Mouse (Mus musculus): ENCODE data around the gene Sh3bgrl3. TPM values are rescaled to one million over a fixed set of nuclear protein-coding genes. Genes with fewer than 3 reads are reported as not detected.

The Sh3bgrl3 gene
- polyA plus RNA-seq, 1 experiment from 2014 or later, result 420 TPM

DNA sequence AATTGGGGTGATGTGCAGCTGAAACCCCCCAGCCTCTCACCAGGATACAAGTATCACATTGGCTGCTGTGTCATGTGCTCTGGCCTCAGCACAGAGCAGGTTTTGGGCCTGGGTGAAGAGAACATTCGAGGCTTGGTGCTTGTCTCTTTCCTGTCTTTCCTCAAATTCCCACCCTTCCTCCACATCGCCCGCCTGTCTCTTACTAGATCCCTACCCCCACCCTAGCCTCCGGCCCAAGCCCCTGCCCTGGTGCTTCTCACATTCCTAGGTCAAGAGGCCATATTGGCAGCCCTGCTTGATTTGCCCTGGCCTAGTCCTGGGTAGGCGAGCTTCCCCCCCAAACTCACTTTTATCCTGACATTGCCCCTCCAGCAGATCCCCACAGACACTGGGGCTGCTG lies 9.5 kb downstream of the Sh3bgrl3 start:
- H3K36me3 ChIP-seq, result no peaks in the 10 kb centered on the region
- WGBS, result 53% methylated on average over 5 of the region's 5 CpGs
- peak overlapping the region; percentile 32; the same call in 1 of the 2 replicates for H3K9ac ChIP-seq
- ATAC-seq (ENCODE audit: insufficient number of reproducible peaks, insufficient read depth, low FRiP score, low TSS enrichment, low read depth), result no peak
- no peak overlapping the region for H3K4me2 ChIP-seq
- no peak overlapping the region for H3K4me3 ChIP-seq
- H3K27ac ChIP-seq, result no peak overlapping the region
- H3K9me3 ChIP-seq, result no peaks in the 10 kb centered on the region
- peaks cover 17% of the 10 kb centered on the region for H3K4me1 ChIP-seq
- no peaks in the 10 kb centered on the region for H3K27me3 ChIP-seq

DNA sequence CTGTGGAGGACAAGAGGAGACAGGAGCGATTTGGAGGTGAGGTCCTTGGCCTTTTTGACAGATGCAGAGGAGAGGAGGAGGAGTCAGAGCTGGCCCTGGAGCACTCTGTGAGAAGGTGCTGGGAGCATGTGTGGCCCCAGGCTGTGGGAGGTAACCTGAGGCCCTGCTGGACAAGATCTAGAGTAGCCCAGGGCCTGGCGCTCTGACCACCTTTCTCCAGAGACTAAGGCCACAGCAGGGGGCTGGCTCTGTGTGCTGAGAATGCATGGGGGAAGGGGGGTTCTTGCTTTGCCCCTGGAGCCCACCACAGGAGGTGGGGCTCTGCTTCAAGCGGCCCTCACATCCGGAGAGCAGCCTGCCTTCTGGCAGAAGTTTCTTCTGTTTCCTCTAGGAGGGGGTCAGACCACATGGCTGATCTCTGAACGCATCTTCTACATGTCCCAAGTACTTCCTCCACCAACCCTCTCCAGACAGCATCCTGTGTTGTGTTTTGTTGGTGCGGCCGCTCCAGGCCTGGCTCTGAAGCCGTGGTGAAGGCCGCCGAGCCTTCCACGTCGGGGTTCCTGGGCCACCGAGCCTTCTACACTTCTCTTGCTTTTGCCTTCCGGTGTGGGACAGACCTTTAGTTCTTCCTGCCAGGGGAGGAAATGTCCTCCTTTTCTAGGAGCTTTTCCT lies 10.3 kb downstream of the Sh3bgrl3 start:
- Histone ChIP-seq H3K4me2 (no peak overlapping the region), H3K27me3 (no peaks in the 10 kb centered on the region), H3K27ac (no peak overlapping the region), H3K4me1 (peaks cover 18% of the 10 kb centered on the region; the same call in 1 of the 2 replicates), H3K9ac (peak overlapping the region; percentile 32; the same call in 1 of the 2 replicates), H3K36me3 (no peaks in the 10 kb centered on the region), H3K4me3 (no peak overlapping the region), H3K9me3 (no peaks in the 10 kb centered on the region)
- ATAC-seq (ENCODE audit: insufficient number of reproducible peaks, insufficient read depth, low FRiP score, low TSS enrichment, low read depth), result no peak
- WGBS, result 56% methylated on average over 14 of the region's 14 CpGs

DNA sequence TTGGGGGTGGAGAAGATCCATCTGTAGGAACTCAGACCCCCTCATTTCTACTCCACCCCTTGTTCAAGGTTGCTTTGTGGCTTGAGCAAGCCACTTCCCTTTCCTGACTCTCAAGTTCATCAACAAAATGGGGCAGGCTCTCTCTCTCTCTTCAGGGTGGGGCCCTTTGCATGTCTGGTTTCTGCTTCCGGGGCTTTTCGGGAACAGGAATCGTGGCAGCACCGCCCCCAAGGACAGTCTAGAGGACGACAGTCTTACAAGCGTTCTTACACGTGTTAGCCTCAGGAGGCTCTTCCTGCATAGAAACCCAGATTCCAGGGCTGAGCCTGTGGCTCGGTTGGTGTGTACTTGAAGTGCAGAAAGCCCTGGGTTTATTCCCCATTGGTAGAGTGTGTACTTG lies 11.6 kb downstream of the Sh3bgrl3 start:
- no peak for ATAC-seq (ENCODE audit: insufficient number of reproducible peaks, insufficient read depth, low FRiP score, low TSS enrichment, low read depth)
- no peaks in the 10 kb centered on the region for H3K36me3 ChIP-seq
- peaks cover 21% of the 10 kb centered on the region; the same call in 1 of the 2 replicates for H3K4me1 ChIP-seq
- no peak overlapping the region for H3K9ac ChIP-seq
- H3K27me3 ChIP-seq, result no peaks in the 10 kb centered on the region
- H3K4me2 ChIP-seq, result no peak overlapping the region
- H3K9me3 ChIP-seq, result no peaks in the 10 kb centered on the region
- no peak overlapping the region for H3K27ac ChIP-seq
- no peak overlapping the region for H3K4me3 ChIP-seq
- 65% methylated on average over 8 of the region's 8 CpGs for WGBS

DNA sequence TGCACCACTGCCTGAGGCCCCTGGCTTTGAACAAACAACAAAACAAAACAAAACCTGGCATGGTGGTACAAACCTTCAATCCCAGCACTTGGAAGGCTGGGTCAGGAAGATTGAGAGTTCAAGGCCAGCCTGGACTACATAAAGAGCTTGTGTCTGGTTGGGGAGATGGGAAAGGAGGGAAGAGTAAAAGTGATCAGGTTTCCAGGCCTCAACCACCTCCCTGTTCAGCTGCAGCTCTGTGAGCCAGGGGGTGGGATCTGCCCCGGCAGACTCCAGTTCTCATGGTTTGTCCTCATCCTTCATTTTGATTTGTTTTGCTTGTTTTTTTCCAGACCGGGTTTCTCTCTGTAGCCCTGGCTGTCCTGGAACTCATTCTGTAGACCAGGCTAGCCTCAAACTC lies 12.1 kb downstream of the Sh3bgrl3 start:
- no peaks in the 10 kb centered on the region for H3K9me3 ChIP-seq
- H3K4me3 ChIP-seq, result no peak overlapping the region
- no peak overlapping the region for H3K4me2 ChIP-seq
- no peak for ATAC-seq (ENCODE audit: insufficient number of reproducible peaks, insufficient read depth, low FRiP score, low TSS enrichment, low read depth)
- peaks cover 21% of the 10 kb centered on the region; the same call in 1 of the 2 replicates for H3K4me1 ChIP-seq
- H3K27ac ChIP-seq, result no peak overlapping the region
- no peaks in the 10 kb centered on the region for H3K36me3 ChIP-seq
- H3K27me3 ChIP-seq, result no peaks in the 10 kb centered on the region
- 84% methylated on average over 2 of the region's 2 CpGs for WGBS
- H3K9ac ChIP-seq, result no peak overlapping the region

DNA sequence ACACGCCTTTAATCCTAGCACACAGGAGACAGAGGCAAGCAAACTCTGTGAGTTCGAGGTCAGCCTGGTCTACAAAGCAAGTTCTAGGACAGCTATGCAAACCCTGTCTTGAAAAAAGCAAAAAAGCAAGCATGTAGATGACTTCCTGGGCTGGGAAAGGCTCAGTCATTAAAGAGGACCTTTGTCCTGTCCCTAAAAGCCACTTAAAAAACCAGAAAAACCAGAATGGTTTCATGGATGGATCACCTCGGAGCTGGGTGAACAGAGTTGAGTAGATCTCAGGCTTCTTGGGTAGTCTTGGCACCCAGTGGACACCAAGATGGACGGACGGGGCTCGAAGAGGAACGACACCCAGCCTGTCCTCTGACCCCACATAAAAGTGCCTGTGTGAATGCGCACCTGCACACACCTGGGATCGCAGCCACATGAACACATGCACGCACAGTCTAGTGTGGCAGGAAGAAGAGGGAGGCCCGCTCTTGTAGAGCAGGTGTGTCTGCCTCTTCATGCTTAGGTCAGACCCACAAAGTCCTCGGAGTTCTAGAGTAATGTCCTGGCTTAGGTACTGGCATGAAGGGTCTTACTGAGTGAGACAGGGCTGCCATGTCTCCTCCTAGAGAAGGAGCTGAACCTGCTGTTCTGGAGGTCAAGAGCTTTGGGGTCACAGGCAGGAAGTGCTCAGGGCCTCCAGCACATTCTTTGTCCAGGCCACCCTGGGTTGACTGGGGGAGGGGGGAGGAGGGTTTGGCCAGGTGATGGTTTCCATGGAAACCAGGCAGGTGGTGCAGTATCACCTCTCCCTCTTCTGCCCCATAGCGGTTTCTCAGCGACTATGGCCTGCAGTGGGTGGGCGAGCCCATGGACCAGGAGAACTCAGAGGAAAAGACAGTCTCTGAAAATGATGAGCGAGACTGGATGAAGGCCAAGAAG lies 13.1 kb downstream of the Sh3bgrl3 start:
- H3K36me3 ChIP-seq, result no peaks in the 10 kb centered on the region
- no peak for ATAC-seq (ENCODE audit: insufficient number of reproducible peaks, insufficient read depth, low FRiP score, low TSS enrichment, low read depth)
- no peaks in the 10 kb centered on the region for H3K27me3 ChIP-seq
- no peaks in the 10 kb centered on the region for H3K9me3 ChIP-seq
- H3K9ac ChIP-seq, result no peak overlapping the region
- H3K4me1 ChIP-seq, result peaks cover 21% of the 10 kb centered on the region; the same call in 1 of the 2 replicates
- no peak overlapping the region for H3K4me2 ChIP-seq
- 82% methylated on average over 16 of the region's 16 CpGs for WGBS
- H3K4me3 ChIP-seq, result no peak overlapping the region
- no peak overlapping the region for H3K27ac ChIP-seq

DNA sequence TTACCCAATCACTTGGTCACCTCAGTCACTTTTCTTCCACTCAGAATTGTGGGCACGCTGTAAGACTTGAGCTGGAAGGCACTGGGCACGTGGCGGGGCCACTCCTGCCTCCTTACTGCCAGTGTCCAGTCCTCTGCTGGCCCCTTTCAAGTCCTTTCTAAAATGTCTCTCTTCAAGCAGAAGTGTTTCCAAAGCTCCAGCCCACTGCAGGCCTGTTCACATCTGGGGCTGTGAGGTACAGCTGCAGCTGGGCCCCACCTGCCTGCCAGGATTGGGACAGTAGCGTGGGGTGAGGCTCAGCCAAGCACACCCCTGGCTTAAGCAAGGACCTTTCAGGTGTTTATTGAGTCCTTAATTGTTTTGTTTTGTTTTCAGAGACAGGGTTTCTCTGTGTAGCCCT lies 14.6 kb downstream of the Sh3bgrl3 start:
- Histone ChIP-seq H3K27me3 (no peaks in the 10 kb centered on the region), H3K9me3 (no peaks in the 10 kb centered on the region), H3K4me3 (no peak overlapping the region), H3K36me3 (no peaks in the 10 kb centered on the region), H3K4me1 (peaks cover 19% of the 10 kb centered on the region; the same call in 1 of the 2 replicates), H3K9ac (0 out of 2 replicates have a peak overlapping the region, but pooled peaks have one; percentile 47), H3K27ac (no peak overlapping the region), H3K4me2 (no peak overlapping the region)
- WGBS, result 85% methylated on average over 4 of the region's 4 CpGs
- no peak for ATAC-seq (ENCODE audit: insufficient number of reproducible peaks, insufficient read depth, low FRiP score, low TSS enrichment, low read depth)

DNA sequence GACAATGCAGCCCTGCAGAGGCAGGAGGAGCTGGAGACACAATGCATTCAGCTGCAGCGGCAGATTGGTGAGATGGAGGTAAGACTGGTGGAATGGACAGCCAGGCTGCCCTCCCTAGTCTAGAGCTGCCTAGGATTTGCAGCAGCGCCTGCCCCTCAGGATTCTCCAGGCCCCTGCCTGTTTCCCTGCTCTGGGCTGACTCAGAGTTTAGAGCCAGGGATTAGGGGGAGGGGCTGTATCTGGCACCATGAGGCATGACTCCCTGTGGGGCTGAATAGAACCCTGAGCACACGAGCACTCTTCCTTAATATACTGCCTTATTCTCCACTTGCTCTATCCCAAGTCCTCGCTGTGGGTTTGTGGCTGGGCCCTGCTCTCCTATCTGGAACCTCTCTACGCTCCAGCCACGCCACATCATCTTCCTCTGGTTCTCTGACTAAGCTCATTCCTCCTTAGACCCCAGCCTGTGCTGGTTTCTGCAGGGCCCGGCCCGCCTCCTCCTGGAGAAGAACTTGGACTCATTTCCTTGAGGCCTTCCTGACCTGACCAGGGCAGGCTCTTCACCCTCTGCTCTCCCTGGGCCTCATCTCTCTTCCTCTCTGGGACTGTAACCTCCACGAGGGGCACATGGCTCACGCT lies 15.1 kb downstream of the Sh3bgrl3 start:
- Histone ChIP-seq H3K9me3 (no peaks in the 10 kb centered on the region), H3K4me1 (peaks cover 13% of the 10 kb centered on the region; the same call in 1 of the 2 replicates), H3K27ac (no peak overlapping the region), H3K27me3 (no peaks in the 10 kb centered on the region), H3K4me3 (no peak overlapping the region), H3K4me2 (no peak overlapping the region), H3K9ac (peak overlapping the region; percentile 47; the same call in 1 of the 2 replicates), H3K36me3 (no peaks in the 10 kb centered on the region)
- WGBS, result 48% methylated on average over 10 of the region's 10 CpGs
- ATAC-seq (ENCODE audit: insufficient number of reproducible peaks, insufficient read depth, low FRiP score, low TSS enrichment, low read depth), result no peak

DNA sequence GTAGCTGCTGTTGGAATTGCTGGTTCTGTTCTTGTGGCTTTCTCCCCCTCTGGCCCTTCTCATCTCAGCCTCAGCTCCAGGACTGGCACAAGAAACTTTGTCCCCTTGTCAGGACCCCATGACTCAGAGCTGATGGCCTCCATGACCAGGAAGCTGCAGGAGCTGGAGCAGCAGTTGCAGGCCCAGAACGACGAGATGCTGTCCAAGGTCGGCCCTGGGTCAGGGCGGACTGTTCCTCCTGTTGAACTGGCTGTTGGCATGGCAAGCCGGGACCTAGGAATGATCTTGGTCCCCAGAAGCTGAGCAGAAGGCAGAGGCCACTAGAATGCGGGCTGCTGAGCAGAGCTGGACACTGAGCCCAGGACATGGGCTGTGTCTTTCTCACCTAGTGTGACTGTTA lies 16.2 kb downstream of the Sh3bgrl3 start:
- ATAC-seq (ENCODE audit: insufficient number of reproducible peaks, insufficient read depth, low FRiP score, low TSS enrichment, low read depth), result no peak
- Histone ChIP-seq H3K9ac (no peak overlapping the region), H3K27me3 (no peaks in the 10 kb centered on the region), H3K27ac (no peak overlapping the region), H3K36me3 (no peaks in the 10 kb centered on the region), H3K9me3 (no peaks in the 10 kb centered on the region), H3K4me3 (no peak overlapping the region), H3K4me1 (peaks cover 6% of the 10 kb centered on the region; the same call in 1 of the 2 replicates), H3K4me2 (no peak overlapping the region)
- WGBS, result 71% methylated on average over 6 of the region's 6 CpGs

DNA sequence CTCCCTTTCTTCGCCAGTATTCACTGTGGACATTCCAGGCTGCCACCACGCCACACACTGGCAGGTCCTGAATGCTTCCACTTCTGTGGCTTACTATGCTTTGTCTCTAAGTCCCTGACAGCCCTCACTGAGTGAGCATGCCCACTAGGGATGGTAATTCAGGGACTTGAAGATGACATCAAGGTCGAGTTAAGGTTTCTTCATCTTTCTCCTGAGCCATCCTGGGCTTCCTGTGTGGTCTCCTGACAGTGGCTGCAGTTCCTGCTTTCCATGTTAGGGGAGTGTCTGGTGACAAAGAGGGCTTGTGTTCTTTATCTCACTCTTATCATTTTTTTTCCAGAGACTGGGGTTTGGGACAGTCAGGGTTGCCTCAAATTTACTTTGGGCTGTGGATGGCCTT lies 17.9 kb downstream of the Sh3bgrl3 start:
- Histone ChIP-seq H3K27me3 (no peaks in the 10 kb centered on the region), H3K36me3 (no peaks in the 10 kb centered on the region), H3K4me3 (no peak overlapping the region), H3K9ac (no peak overlapping the region), H3K4me2 (no peak overlapping the region), H3K27ac (no peak overlapping the region), H3K9me3 (no peaks in the 10 kb centered on the region), H3K4me1 (peaks cover 6% of the 10 kb centered on the region; the same call in 1 of the 2 replicates)
- ATAC-seq (ENCODE audit: insufficient number of reproducible peaks, insufficient read depth, low FRiP score, low TSS enrichment, low read depth), result no peak
- 52% methylated on average over 3 of the region's 3 CpGs for WGBS

DNA sequence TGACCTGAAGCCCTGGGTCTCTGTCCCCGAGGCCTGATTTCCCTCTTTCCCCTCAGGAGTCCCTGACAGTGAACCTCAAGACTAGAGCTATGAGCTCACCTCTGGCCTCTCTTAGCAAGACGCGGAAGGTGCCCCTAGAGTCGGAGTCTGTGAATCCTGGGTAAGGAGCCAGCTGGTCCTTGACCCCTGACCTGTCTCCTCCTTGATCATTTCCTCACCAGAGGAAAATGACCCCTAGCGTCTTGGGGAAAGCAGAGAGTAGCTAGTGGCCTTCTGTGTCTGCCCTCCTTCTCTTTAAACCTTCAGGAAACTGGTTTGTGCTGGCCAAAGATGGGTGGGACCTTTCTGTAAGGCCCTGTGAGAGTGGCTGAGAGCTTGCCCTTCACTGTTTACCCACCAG lies 20.4 kb downstream of the Sh3bgrl3 start:
- no peak overlapping the region for H3K4me3 ChIP-seq
- H3K36me3 ChIP-seq, result no peaks in the 10 kb centered on the region
- no peak overlapping the region for H3K4me2 ChIP-seq
- H3K9ac ChIP-seq, result peak overlapping the region; percentile 11; the same call in 1 of the 2 replicates
- H3K9me3 ChIP-seq, result no peaks in the 10 kb centered on the region
- H3K4me1 ChIP-seq, result peaks cover 2% of the 10 kb centered on the region; the same call in 1 of the 2 replicates
- H3K27ac ChIP-seq, result no peak overlapping the region
- no peaks in the 10 kb centered on the region for H3K27me3 ChIP-seq
- 26% methylated on average over 5 of the region's 5 CpGs for WGBS
- no peak for ATAC-seq (ENCODE audit: insufficient number of reproducible peaks, insufficient read depth, low FRiP score, low TSS enrichment, low read depth)

DNA sequence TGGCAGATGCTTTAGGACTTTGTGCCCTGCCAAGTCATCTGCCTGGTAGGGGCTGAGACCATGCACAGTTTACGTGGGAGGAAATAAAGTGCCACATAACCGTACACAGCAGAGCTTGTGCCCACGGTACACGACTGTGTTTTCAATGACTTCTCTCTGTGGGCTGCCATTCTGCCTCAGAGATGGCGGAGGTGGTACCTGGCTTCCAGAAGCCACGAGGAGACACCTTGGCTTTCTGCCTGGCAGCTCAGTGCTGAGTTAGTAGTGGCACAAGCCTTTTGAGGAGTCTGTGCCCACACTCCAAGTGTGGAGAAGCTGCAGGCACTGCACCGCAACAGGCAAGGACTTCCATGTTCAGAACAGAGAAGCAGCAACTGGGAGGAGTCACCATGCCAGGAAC lies 20.9 kb downstream of the Sh3bgrl3 start:
- H3K9ac ChIP-seq, result peak overlapping the region; percentile 11; the same call in 1 of the 2 replicates
- no peaks in the 10 kb centered on the region for H3K36me3 ChIP-seq
- no peak for ATAC-seq (ENCODE audit: insufficient number of reproducible peaks, insufficient read depth, low FRiP score, low TSS enrichment, low read depth)
- H3K27ac ChIP-seq, result no peak overlapping the region
- H3K27me3 ChIP-seq, result no peaks in the 10 kb centered on the region
- H3K9me3 ChIP-seq, result no peaks in the 10 kb centered on the region
- no peaks in the 10 kb centered on the region for H3K4me1 ChIP-seq
- H3K4me3 ChIP-seq, result no peak overlapping the region
- 83% methylated on average over 7 of the region's 7 CpGs for WGBS
- no peak overlapping the region for H3K4me2 ChIP-seq
